Mouse (Mus musculus) liver, adult 2 months (tissue): ENCODE results near the gene Gcm1.

Source experiments
- CTCF ChIP-seq: fragments of 200-500 bp; IDR thresholded peaks from 2 replicates; pipeline ENCODE4 v1.5.1; 2011; ENCODE audit warnings: low read depth, low read length, control low read depth
- POLR2A ChIP-seq: fragments of 200-500 bp; IDR thresholded peaks from 2 replicates; pipeline ENCODE4 v1.6.1; 2011; ENCODE audit warnings: low read length, control low read depth; ENCODE audit not compliant: insufficient read depth; ENCODE audit errors: extremely low read depth

- TF ChIP-seq CTCF (no peak), POLR2A (no peak)
These were observed 48.4 kb upstream of the Gcm1 start for GRCm38 (mm10) chr9:78003278-78003677.
